Mouse (Mus musculus) CH12.LX (cell line): ENCODE data around the gene Tmem108.

Experiments
- CTCF ChIP-seq, 2 experiments: IDR thresholded peaks in 1 of 2; conservative IDR thresholded peaks in 1 of 2; 2 replicates each; pipeline ENCODE4 v1.5.1; 2011 to 2012; ENCODE audit warnings: low read depth in 2 of 2, low read length in 2 of 2, improper control_type of control experiment in 1 of 2, inconsistent platforms in 1 of 2, mild to moderate bottlenecking in 1 of 2, moderate library complexity in 1 of 2
- EP300 ChIP-seq: IDR thresholded peaks from 2 replicates; pipeline ENCODE4 v1.6.1; 2011; ENCODE audit warnings: low read length, improper control_type of control experiment
- KAT2A ChIP-seq: IDR thresholded peaks from 2 replicates; pipeline ENCODE4 v1.6.1; 2012; ENCODE audit warnings: low read length, improper control_type of control experiment, inconsistent platforms; ENCODE audit not compliant: insufficient replicate concordance
- MAX ChIP-seq: IDR thresholded peaks from 2 replicates; pipeline ENCODE4 v1.6.1; 2011; ENCODE audit warnings: low read length, improper control_type of control experiment
- POLR2A ChIP-seq: IDR thresholded peaks from 2 replicates; pipeline ENCODE4 v1.6.1; 2011; ENCODE audit warnings: low read depth, mild to moderate bottlenecking, improper control_type of control experiment, low read length
- SMC3 ChIP-seq: IDR thresholded peaks from 2 replicates; pipeline ENCODE4 v1.6.1; 2011; ENCODE audit warnings: low read depth, low read length, improper control_type of control experiment

DNA sequence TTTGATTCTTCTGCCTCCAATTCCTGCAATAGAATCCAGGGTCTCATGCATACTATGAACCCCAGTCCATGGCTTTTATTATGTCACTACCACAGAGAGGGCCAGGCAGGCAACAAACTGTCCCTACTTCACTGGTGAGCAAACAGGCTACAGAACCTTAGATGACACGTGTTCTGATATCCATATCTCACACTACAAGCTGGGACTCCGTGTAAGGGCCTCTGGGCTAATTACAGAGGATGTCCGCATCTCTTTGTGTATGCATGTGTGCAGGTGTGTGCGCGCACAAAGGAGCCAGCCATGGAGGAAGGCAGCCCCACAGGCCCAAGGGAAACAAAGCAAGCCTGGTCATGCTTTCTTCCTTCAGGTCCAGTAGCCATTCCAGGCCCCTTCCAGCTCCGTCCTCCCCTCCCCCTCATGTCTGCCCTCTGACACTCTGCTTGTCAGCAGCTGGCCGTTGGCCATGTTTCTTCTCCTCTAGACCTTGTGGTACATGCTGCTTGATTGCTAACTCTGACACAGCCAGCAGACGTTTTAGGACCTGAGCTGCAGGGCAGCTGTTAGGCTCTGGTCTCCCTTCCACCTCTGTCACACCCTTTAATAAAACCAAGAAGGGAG lies 280.9 kb downstream of the Tmem108 start:
- TF ChIP-seq MAX (no peak), EP300 (no peak), POLR2A (no peak), SMC3 (no peak), CTCF (conservative IDR thresholded peaks at IDR 0.05 in 1 of 2, IDR thresholded peaks at IDR 0.05 in 1 of 2; ENCODE audit: low read depth in 2 of 2, low read length in 2 of 2) (no peak), KAT2A (no peak)
